Mouse (Mus musculus): Measurements from ENCODE around the gene Naalad2. TPM values are rescaled to one million over a fixed set of nuclear protein-coding genes. Genes with fewer than 3 reads are reported as not detected.

Naalad2 gene
- total RNA-seq, 2 experiments from 2014 or later = 0.89 to 1.1 TPM

Other genes starting within 250 kb of the Naalad2 start
- 100 to 1,000 TPM in 1 of 2 experiments, 10 to 100 TPM in 1; 96.8 to 113 TPM for gene Chordc1, start 110.9 kb downstream of the Naalad2 start, total RNA-seq (2021)
- not detected for gene Ubtfl1, start 1.4 kb upstream of the Naalad2 start, total RNA-seq (2021)
- gene Mbd3l2, start 27.7 kb upstream of the Naalad2 start, total RNA-seq (2021) = not detected
- 1 to 10 TPM; 2.3 to 2.8 TPM for gene Zfp558, start 75.3 kb upstream of the Naalad2 start, total RNA-seq (2021)
- not detected for gene Mbd3l1, start 75.4 kb upstream of the Naalad2 start, total RNA-seq (2021)